Mouse (Mus musculus) testis, adult 2 months (tissue): ENCODE measurements at regions not wholly inside any gene's neighbourhood (a gene's known extent, or its start where the extent isn't known, plus 50 kb on each side); places are given as distances from the start of the nearest gene placed in this dataset.

ENCODE experiments used
- CTCF ChIP-seq: fragments of 200-500 bp; IDR thresholded peaks from 2 replicates; pipeline ENCODE4 v1.5.1; 2012; ENCODE audit warnings: low read depth, mild to moderate bottlenecking, inconsistent platforms, low read length, moderate library complexity; ENCODE audit not compliant: control insufficient read depth, insufficient read depth, insufficient replicate concordance
- POLR2A ChIP-seq: fragments of 200-500 bp; IDR thresholded peaks from 2 replicates; pipeline ENCODE4 v1.6.1; 2012; ENCODE audit warnings: low read depth, mild to moderate bottlenecking, inconsistent platforms, low read length, moderate library complexity; ENCODE audit not compliant: control insufficient read depth

- TF ChIP-seq CTCF (no peak), POLR2A (no peak)
Observed at GRCm38 (mm10) chr16:63220228-63220879, 366.2 kb downstream of the Pros1 start.
